Mouse (Mus musculus): ENCODE measurements around the gene Aldh1l1.

- TF ChIP-seq CTCF (IDR thresholded peaks at IDR 0.05; ENCODE audit: low read depth, low read length): no peak
- TF ChIP-seq POLR2AphosphoS5 (IDR thresholded peaks at IDR 0.05; ENCODE audit: insufficient replicate concordance, low read depth, low read length): no peak
- no peak for TF ChIP-seq GATA1 (IDR thresholded peaks at IDR 0.05; ENCODE audit: borderline replicate concordance, low read length)
Measured at GRCm38 (mm10) chr6:90484249-90484648, 2.0 kb upstream of the Aldh1l1 start.

All from G1E (cell line).